Mouse (Mus musculus) kidney, adult 2 months (tissue): ENCODE data around the gene Calm4.

ENCODE experiments used
- CTCF ChIP-seq: fragments of 200-500 bp; conservative IDR thresholded peaks from 2 replicates; pipeline ENCODE4 v1.5.1; 2011; ENCODE audit warnings: low read depth, mild to moderate bottlenecking, control low read depth, low read length, moderate library complexity, mixed read lengths; ENCODE audit not compliant: insufficient read depth, insufficient read length
- POLR2A ChIP-seq: fragments of 200-500 bp; IDR thresholded peaks from one replicate; pipeline ENCODE4 v1.6.1; 2011; ENCODE audit warnings: low read depth, low read length, control low read depth

DNA sequence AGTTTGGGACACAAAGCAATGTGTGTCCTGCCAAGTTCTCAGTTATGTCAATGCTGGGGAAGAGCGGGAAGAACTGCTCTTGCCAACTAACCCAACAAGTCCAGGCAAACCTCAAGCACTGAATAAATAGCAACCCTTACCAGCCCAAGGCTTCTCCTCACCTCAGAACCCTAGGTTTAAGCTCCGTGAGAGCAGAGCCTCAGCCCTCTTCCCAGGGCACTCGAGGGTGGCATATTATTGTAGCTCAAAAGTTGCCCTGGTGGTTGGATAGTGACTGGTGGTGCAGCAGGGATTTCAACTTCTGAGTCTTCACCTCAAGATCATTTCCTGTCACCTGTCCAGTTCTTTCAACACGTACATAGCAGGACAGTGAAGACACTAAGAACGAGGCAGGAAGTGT is 6.0 kb upstream of the Calm4 start:
- TF ChIP-seq CTCF = no peak
- no peak for TF ChIP-seq POLR2A
